Mouse (Mus musculus): Measurements from ENCODE around the gene Dvl1. TPM values are rescaled to one million over a fixed set of nuclear protein-coding genes. Genes with fewer than 3 reads are reported as not detected.

Dvl1 gene
- total RNA-seq (2023; ENCODE audit: inconsistent age), result 59.0 to 80.3 TPM (median 71.7 TPM) in 4 replicates

DNA sequence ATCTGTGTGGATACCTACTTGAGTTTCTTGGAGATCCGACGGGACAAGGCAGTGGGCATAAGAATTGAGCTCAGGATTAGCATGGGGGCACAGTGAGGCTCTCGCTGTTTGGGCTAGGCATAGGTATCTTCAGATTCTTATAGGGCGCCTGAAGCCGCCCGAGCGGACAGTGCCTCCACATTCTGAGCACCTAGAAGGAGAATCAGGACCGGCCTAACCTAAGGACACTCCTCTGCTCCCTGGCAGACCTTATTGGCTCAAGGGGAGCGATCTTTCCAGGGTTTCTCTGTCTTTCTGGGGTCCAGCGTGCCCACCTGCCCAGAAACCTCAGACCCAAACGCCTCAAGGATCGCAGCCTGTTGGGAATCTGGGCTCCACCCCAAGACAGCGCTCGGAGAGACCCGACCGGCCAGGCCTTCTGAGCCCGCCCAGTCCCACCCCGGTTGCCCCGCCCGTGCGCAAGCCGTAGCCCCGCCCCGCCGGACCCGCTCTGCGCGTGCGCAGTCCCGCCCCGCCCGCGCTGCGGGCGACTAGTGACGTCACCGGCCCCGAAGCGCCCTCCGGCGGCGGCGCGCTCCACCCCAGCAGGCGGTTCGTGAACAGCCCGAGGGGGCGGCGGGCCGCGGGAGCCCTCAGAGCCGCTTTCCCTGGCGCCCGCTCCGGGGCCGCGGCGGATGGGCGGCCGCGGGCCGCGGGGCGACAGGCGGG is at the start of gene Dvl1:
Gene Dvl1 (plus strand): TSS at position 532 of the 708 bp plus-strand sequence.

DNA sequence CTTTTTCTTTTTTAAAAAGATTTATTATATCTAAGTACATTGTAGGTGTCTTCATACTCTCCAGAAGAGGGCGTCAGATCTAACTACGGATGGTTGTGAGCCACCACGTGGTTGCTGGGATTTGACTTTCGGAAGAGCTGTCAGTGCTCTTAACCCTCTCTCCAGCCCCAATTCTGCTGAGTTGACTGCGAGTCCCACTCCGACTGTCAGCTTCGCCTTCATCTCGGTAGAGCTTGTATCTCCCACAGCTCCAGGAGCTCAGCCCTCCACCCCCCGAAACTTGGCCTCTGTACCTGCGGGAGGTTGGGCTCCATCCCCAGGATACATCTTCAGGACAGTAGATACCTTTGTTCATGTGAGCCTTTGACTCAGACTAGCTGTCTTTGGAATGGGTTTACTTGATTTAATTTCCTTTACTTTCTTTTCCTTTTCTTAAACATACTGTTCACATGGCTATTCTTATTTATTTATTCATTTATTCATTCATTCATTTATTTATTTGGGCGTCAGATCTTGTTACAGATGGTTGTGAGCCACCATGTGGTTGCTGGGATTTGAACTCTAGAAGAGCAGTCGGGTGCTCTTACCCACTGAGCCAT is 44.4 kb upstream of the Dvl1 start, which contains the start of gene Mrpl20:
Gene Mrpl20 (plus strand): TSS at position 138 of the 599 bp plus-strand sequence.

DNA sequence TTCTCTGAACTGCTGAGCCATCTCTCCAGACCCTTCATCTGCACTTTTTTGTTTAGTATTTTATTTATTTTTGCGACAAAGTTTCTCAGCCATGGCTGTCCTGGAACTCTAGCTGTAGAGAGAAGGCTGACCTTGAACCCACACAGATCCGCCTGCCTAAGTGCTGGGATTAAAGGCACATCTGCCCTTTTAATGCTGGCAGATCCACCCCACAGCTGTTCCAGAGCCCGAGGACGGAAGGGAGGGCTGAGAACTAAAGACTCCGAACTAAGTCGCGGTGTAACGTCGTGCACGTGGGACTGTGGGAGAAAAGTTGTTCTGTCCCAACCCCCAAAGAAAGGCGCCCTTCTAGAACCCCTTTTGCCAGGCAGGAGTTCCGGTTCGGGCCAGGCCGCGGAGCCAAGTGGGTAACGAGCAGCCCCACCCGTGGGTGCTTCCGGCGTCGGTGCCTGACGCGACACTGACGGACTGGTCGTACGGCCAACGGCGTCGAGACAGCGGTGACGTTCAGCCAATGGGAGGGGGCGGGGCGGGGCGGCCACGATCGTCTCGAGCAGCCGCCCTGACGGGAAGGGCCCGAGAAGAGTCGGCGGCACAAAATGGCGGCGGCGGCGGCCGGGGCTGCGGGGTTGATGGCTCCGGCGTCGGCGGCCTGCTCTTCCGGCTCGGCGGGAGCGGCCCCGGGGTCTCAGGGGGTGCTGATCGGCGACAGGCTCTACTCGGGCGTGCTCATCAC is 35.1 kb upstream of the Dvl1 start, which contains the start of gene Ccnl2:
Gene Ccnl2 (plus strand): TSS at position 561 of the 736 bp plus-strand sequence.

DNA sequence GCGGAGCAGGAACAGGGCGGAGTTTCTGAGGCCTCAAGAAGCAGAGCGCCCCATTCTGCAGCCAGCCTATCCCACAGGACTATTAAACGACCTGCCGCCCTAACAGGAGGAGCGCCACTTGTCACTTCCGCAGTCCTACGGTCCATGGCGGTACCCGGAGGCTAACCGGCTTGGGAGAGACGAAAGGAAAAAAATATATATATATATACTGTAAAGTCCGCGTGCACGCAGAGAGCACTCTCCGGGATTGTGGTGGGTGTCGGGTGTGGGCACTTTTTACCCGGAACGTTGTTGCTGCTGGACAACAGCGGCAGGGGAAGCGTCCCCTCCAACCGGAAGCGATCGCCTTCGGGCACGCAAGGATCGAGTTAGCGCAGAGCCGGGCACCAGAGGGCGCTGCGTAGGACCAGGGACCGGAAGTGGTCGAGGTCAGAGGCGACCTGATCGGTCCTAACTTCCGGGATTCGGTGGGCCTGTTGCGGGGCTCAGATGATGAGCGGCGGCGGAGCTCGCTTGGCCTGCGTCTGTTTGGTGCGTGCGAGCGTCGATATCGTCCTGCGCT is 15.9 kb upstream of the Dvl1 start, which contains the start of gene Aurkaip1:
Gene Aurkaip1 (plus strand): TSS at position 68 of the 562 bp plus-strand sequence.

DNA sequence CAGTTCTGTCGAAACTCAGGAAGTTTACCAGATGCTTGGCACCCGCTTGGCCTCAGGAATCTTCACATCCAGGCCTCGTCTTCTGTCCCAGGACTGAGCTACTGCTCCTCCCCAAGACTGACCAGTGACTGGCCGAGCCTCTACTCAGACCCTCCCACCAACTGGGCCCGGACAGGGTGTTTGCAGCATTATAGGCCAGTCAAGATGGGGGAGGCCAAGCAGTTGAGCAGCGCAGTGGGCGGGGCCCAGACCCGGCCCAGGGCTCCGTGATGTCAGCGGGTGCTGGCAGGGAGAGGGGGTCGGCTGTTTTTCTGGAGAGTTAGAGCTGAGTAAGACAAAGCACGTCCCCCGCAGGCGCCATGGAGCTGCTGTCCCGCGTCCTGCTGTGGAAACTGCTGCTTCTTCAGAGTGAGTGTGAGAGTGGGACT is 7.7 kb upstream of the Dvl1 start, which contains the start of gene Mxra8:
Gene Mxra8 (plus strand): TSS at position 198 of the 428 bp plus-strand sequence.

DNA sequence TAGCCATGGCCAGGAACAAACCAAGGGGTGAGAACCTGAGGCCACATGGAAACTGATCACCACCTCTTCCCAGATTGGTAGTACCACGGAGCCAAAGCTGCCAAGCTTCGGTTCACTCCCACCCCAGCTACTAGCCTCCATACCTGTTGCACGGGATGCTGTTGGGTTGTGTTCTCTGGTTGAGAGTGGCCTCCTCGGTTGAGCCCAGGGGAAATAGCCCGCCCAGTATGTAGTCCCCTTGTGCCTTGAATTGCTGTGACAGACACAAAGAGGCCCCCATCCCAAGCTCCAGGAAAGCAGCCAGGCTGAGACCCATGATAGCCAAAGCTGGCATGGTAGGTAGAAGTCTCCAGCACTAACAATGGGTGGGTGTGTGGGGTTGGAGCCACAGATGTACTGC is 15.8 kb downstream of the Dvl1 start, which contains the start of gene Tas1r3:
Gene Tas1r3 (minus strand): TSS at position 362 of the 400 bp plus-strand sequence.

DNA sequence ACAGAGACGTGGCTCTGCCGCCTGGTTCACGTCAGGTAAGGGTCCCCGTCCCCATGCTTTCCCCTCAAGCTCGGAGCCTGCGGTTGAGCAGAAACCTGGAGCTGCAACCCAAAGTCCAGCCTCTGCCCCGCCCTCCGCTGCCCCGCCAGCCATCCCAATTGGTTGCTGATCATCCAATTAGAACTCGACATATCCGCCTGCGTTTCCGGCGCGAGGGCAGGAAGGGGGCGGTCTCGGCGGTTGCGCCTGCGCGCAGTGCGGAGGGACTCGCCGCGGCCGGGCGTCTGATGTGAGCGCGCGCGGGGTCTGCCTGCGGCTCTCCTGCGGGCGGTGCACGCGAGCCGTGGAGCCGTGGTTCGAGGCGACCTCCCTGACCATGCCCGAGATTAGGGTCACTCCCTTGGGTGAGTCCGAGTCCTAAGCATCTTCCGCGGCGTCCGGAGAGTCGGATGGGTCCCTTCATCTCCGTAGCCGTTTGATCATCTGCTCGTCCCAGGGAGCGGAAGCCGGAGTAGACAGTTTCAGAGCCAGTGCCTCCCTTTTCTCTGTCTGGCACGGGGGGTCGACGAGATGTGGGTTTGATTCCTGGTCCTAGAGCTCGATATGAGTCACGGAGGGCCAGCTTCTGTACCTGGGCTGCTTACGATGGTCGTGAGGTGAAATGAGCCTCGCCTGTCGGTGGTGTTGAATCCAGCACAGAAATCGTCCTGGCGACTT is 22.3 kb downstream of the Dvl1 start, which contains the start of the genes Cptp and Ints11:
Gene Cptp (minus strand): TSS at position 124 of the 717 bp plus-strand sequence.
Gene Ints11 (plus strand): TSS at position 230 of the 717 bp plus-strand sequence.

DNA sequence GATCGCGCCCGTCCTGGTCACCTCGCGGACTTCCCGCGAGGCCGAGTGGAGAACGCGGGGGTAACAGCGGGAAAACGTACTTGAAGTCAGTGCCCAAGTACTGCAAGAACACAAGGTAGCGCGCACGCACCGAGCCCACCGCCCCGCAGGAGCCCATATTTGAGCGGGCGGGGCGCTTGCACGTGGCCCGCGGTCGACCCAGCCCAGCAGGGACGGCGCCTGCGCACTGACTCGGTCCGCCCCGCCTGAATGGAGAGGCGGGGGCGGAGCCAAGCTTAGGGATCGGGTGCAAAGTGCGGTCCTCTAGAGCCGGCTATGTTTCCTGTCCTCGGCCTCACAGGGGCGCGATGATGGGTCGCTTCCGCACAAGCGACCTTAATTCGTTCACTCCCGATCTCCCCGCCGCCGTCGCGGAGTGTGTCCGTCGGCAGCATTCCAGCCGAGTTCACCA is 44.4 kb downstream of the Dvl1 start, which contains the start of the genes Pusl1 and Acap3:
Gene Pusl1 (minus strand): TSS at position 231 of the 451 bp plus-strand sequence.
Gene Acap3 (plus strand): TSS at position 272 of the 451 bp plus-strand sequence.

Other genes with a start within 250 kb of the Dvl1 start
- gene Slc35e2, start 246.0 kb upstream of the Dvl1 start, total RNA-seq (2023; ENCODE audit: inconsistent age), result 19.8 to 29.5 TPM (median 26.5 TPM) in 4 replicates
- 139 to 162 TPM (median 154 TPM) in 4 replicates for gene Cdk11b, start 222.5 kb upstream of the Dvl1 start, total RNA-seq (2023; ENCODE audit: inconsistent age)
- gene Gm10563, start 202.0 kb upstream of the Dvl1 start, total RNA-seq (2023; ENCODE audit: inconsistent age), result not detected in 4 replicates
- gene Mmp23, start 194.0 kb upstream of the Dvl1 start, total RNA-seq (2023; ENCODE audit: inconsistent age), result 0.51 TPM in 1 of 4 replicates, not detected in the others
- gene Mib2, start 178.2 kb upstream of the Dvl1 start, total RNA-seq (2023; ENCODE audit: inconsistent age), result 37.5 to 43.7 TPM (median 40.3 TPM) in 4 replicates
- gene Fndc10, start 153.1 kb upstream of the Dvl1 start, total RNA-seq (2023; ENCODE audit: inconsistent age), result 2.7 to 3.2 TPM (median 2.8 TPM) in 4 replicates
- 77.2 to 87.4 TPM (median 82.1 TPM) in 4 replicates for gene Ssu72, start 142.6 kb upstream of the Dvl1 start, total RNA-seq (2023; ENCODE audit: inconsistent age)
- 0.32 to 0.60 TPM (median 0.47 TPM) in 4 replicates for gene Tmem240, start 112.6 kb upstream of the Dvl1 start, total RNA-seq (2023; ENCODE audit: inconsistent age)
- 45.0 to 54.2 TPM (median 52.5 TPM) in 4 replicates for gene Atad3a, start 86.3 kb upstream of the Dvl1 start, total RNA-seq (2023; ENCODE audit: inconsistent age)
- gene Vwa1, start 72.7 kb upstream of the Dvl1 start, total RNA-seq (2023; ENCODE audit: inconsistent age), result not detected in 4 replicates
- not detected in 4 replicates for gene Tmem88b, start 61.5 kb upstream of the Dvl1 start, total RNA-seq (2023; ENCODE audit: inconsistent age)
- gene Ankrd65, start 57.0 kb upstream of the Dvl1 start, total RNA-seq (2023; ENCODE audit: inconsistent age), result not detected in 4 replicates
- gene Mrpl20, start 44.5 kb upstream of the Dvl1 start, total RNA-seq (2023; ENCODE audit: inconsistent age), result 42.4 to 51.3 TPM (median 45.0 TPM) in 4 replicates
- gene Ccnl2, start 34.9 kb upstream of the Dvl1 start, total RNA-seq (2023; ENCODE audit: inconsistent age), result 212 to 234 TPM (median 221 TPM) in 4 replicates
- 72.7 to 92.7 TPM (median 80.5 TPM) in 4 replicates for gene Aurkaip1, start 16.1 kb upstream of the Dvl1 start, total RNA-seq (2023; ENCODE audit: inconsistent age)
- gene Mxra8, start 7.7 kb upstream of the Dvl1 start, total RNA-seq (2023; ENCODE audit: inconsistent age), result 10.4 to 12.7 TPM (median 11.4 TPM) in 4 replicates
- 0.55 to 1.4 TPM (median 1.0 TPM) in 4 replicates for gene Tas1r3, start 16.0 kb downstream of the Dvl1 start, total RNA-seq (2023; ENCODE audit: inconsistent age)
- 5.7 to 9.4 TPM (median 8.1 TPM) in 4 replicates for gene Cptp, start 22.0 kb downstream of the Dvl1 start, total RNA-seq (2023; ENCODE audit: inconsistent age)
- 44.3 to 52.8 TPM (median 52.3 TPM) in 4 replicates for gene Ints11, start 22.1 kb downstream of the Dvl1 start, total RNA-seq (2023; ENCODE audit: inconsistent age)
- 21.1 to 25.0 TPM (median 23.6 TPM) in 4 replicates for gene Pusl1, start 44.4 kb downstream of the Dvl1 start, total RNA-seq (2023; ENCODE audit: inconsistent age)
- 66.3 to 71.7 TPM (median 69.2 TPM) in 4 replicates for gene Acap3, start 44.4 kb downstream of the Dvl1 start, total RNA-seq (2023; ENCODE audit: inconsistent age)
- 98.2 to 110 TPM (median 106 TPM) in 4 replicates for gene Ube2j2, start 96.4 kb downstream of the Dvl1 start, total RNA-seq (2023; ENCODE audit: inconsistent age)
- gene C1qtnf12, start 114.9 kb downstream of the Dvl1 start, total RNA-seq (2023; ENCODE audit: inconsistent age), result 1.6 to 3.1 TPM (median 2.1 TPM) in 4 replicates
- gene B3galt6, start 145.2 kb downstream of the Dvl1 start, total RNA-seq (2023; ENCODE audit: inconsistent age), result 2.3 to 3.4 TPM (median 2.8 TPM) in 4 replicates
- gene Sdf4, start 145.5 kb downstream of the Dvl1 start, total RNA-seq (2023; ENCODE audit: inconsistent age), result 120 to 134 TPM (median 127 TPM) in 4 replicates
- 6.0 to 9.5 TPM (median 7.1 TPM) in 4 replicates for gene Tnfrsf4, start 166.4 kb downstream of the Dvl1 start, total RNA-seq (2023; ENCODE audit: inconsistent age)
- 13.5 to 16.3 TPM (median 14.2 TPM) in 4 replicates for gene Tnfrsf18, start 178.8 kb downstream of the Dvl1 start, total RNA-seq (2023; ENCODE audit: inconsistent age)
- gene Ttll10, start 212.0 kb downstream of the Dvl1 start, total RNA-seq (2023; ENCODE audit: inconsistent age), result not detected in 4 replicates

All from B cell, adult (primary cell).